Mouse (Mus musculus) heart, embryonic 13.5 days (tissue): ENCODE measurements at regions not wholly inside any gene's neighbourhood (a gene's known extent, or its start where the extent isn't known, plus 50 kb on each side); places are given as distances from the start of the nearest gene placed in this dataset.

Experiments used
- ATAC-seq: fragments of 200-750 bp; cut with Nextera tagmentation; 2 replicates; pipeline ENCODE4 v1.8.0; 2017; ENCODE audit warnings: moderate TSS enrichment; ENCODE audit not compliant: insufficient number of reproducible peaks, low FRiP score, low TSS enrichment; ENCODE audit errors: extremely low read depth
- H3K27ac ChIP-seq: fragments of 300-500 bp; sonication (generic); replicated peaks from 2 replicates; pipeline ENCODE4 v1.5.1; 2015; ENCODE audit warnings: moderate library complexity, mild to moderate bottlenecking, inconsistent platforms
- H3K27me3 ChIP-seq: fragments of 300-500 bp; sonication (generic); replicated peaks from 2 replicates; pipeline ENCODE4 v1.6.1; 2015; ENCODE audit warnings: mild to moderate bottlenecking, inconsistent platforms
- H3K36me3 ChIP-seq: fragments of 300-500 bp; sonication (generic); 2 replicates; pipeline ENCODE4 v1.6.1; 2015; ENCODE audit warnings: mild to moderate bottlenecking, inconsistent platforms
- H3K4me1 ChIP-seq: fragments of 300-500 bp; sonication (generic); 2 replicates; pipeline ENCODE4 v1.6.1; 2015; ENCODE audit warnings: inconsistent platforms
- H3K4me2 ChIP-seq: fragments of 300-500 bp; sonication (generic); 2 replicates; pipeline ENCODE4 v1.6.1; 2015; ENCODE audit warnings: inconsistent platforms, mild to moderate bottlenecking, moderate library complexity
- H3K4me3 ChIP-seq: fragments of 300-500 bp; sonication (generic); 2 replicates; pipeline ENCODE4 v1.5.1; 2015; ENCODE audit warnings: moderate library complexity, mild to moderate bottlenecking, inconsistent platforms
- H3K9ac ChIP-seq: fragments of 300-500 bp; sonication (generic); 2 replicates; pipeline ENCODE4 v1.6.1; 2015; ENCODE audit warnings: inconsistent platforms, mild to moderate bottlenecking, moderate library complexity
- H3K9me3 ChIP-seq: fragments of 300-500 bp; sonication (generic); 2 replicates; pipeline ENCODE4 v1.6.1; 2016; ENCODE audit warnings: inconsistent platforms
- WGBS: fragments of 180-500 bp; shearing (Covaris S2); methylation state at CpG from one replicate; pipeline ENCODE4 v1.1.7; 2015; ENCODE audit warnings: mixed read lengths; 5-methylcytosine and 5-hydroxymethylcytosine counted together

DNA sequence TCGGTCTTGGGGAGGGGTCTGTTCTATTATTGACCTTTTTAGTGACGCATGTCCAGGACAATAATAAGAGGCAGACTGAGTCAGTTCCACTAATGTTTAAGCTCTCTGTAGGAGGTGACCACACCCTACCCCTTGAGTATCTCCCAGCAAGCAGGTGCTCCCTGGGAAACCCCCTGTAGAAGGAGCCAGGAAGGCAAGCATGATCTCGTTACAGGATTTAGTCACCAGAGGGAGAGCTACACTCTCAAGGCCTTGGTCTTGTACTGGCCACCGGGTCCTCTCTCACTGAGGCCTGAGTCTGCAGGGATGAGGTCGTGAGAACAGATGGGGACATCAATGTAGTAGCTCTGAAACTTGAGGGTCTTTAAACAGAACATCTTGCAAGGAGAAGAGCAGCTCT is 55.3 kb upstream of the Ccnd2 start:
- Histone ChIP-seq H3K9ac (no peak overlapping the region), H3K36me3 (no peaks in the 10 kb centered on the region), H3K4me2 (no peak overlapping the region), H3K27ac (no peak overlapping the region), H3K9me3 (no peaks in the 10 kb centered on the region), H3K4me3 (no peak overlapping the region), H3K27me3 (no peaks in the 10 kb centered on the region), H3K4me1 (no peaks in the 10 kb centered on the region)
- no peak for ATAC-seq
- 70% methylated on average over 5 of the region's 5 CpGs for WGBS

DNA sequence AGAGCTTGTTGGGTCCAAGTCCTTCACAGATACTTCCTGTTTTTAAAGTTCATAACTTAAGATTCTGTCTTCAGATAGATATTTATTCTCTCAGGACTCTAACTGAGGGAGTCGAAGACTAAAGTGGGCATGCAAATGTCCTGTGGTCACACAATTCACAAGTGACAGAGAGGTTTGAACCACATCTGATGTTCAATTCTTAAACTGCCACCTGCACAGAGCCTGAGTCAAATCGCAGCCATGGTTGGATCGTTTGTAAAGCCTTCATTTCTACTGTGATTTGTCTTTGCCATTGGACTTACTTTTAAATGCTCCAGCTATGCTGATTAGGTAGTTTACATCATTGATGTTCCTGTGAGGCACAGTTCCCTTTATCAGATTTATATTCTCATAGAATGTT is 61.4 kb upstream of the Ccnd2 start:
- H3K4me2 ChIP-seq: no peak overlapping the region
- no peak for ATAC-seq
- H3K4me3 ChIP-seq: no peak overlapping the region
- peaks cover 11% of the 10 kb centered on the region; the same call in 1 of the 2 replicates for H3K27me3 ChIP-seq
- no peak overlapping the region for H3K9ac ChIP-seq
- H3K9me3 ChIP-seq: no peaks in the 10 kb centered on the region
- H3K27ac ChIP-seq: no peak overlapping the region
- no peaks in the 10 kb centered on the region for H3K36me3 ChIP-seq
- 79% methylated on average over 3 of the region's 3 CpGs for WGBS
- 0 out of 2 replicates have a peak, but pooled peaks cover 5% of the 10 kb centered on the region for H3K4me1 ChIP-seq

- no peak overlapping the region for H3K9ac ChIP-seq
- no peaks in the 10 kb centered on the region for H3K9me3 ChIP-seq
- no peak for ATAC-seq
- no peaks in the 10 kb centered on the region for H3K36me3 ChIP-seq
- no peak overlapping the region for H3K4me3 ChIP-seq
- no peak overlapping the region for H3K4me2 ChIP-seq
- peaks cover 18% of the 10 kb centered on the region; the same call in 1 of the 2 replicates for H3K27me3 ChIP-seq
- 66% methylated on average over 4 of the region's 4 CpGs for WGBS
- no peak overlapping the region for H3K27ac ChIP-seq
- H3K4me1 ChIP-seq: 0 out of 2 replicates have a peak, but pooled peaks cover 5% of the 10 kb centered on the region
These were observed 63.9 kb upstream of the Ccnd2 start for GRCm38 (mm10) chr6:127215915-127216314.

DNA sequence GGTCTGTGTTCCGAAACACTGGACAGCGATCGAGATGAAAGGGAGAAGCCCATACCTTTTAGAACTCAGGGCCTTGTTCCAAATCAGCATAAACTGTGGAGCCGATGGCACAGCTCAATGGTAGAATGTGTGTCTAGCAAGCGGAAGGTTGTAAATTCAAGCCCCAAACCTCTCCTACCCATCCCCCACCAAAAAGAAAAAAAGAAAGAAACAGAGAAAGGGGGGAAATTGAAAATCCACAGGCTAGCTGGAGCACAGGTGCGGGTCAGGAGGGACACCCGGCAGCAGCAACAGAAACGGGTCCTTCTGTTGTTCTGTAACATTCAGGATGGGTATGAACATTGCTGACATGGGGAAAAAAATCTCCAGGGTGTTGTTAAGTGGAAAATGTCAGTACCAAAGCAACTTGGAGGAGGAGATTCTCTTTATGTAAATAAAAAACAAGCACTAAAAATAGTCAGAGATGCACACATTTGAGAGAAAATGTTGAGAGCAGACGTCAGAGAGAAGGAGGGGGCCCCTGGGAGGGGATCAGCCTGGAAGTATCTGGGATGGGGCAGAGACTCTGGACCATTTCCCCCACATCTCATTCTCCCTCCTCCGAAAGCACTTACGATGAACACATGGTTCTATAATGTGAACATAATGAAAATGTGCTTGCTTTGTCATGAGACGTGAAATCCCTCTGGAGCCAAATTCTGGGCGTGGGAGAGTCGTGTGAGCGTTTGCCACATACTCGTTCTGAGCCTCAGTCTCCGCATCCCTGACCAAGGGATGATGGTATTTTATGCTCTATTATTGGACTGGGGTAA is 66.8 kb upstream of the Ccnd2 start:
- ATAC-seq: no peak
- H3K4me2 ChIP-seq: no peak overlapping the region
- no peaks in the 10 kb centered on the region for H3K36me3 ChIP-seq
- 74% methylated on average over 17 of the region's 17 CpGs for WGBS
- H3K9me3 ChIP-seq: no peaks in the 10 kb centered on the region
- H3K4me3 ChIP-seq: no peak overlapping the region
- no peak overlapping the region for H3K27ac ChIP-seq
- 0 out of 2 replicates have a peak, but pooled peaks cover 5% of the 10 kb centered on the region for H3K4me1 ChIP-seq
- H3K9ac ChIP-seq: no peak overlapping the region
- H3K27me3 ChIP-seq: peaks cover 18% of the 10 kb centered on the region; the same call in 1 of the 2 replicates

- H3K4me1 ChIP-seq: 0 out of 2 replicates have a peak, but pooled peaks cover 5% of the 10 kb centered on the region
- 79% methylated on average over 7 of the region's 7 CpGs for WGBS
- no peaks in the 10 kb centered on the region for H3K9me3 ChIP-seq
- no peak overlapping the region for H3K9ac ChIP-seq
- no peaks in the 10 kb centered on the region for H3K36me3 ChIP-seq
- H3K4me3 ChIP-seq: no peak overlapping the region
- no peak overlapping the region for H3K27ac ChIP-seq
- H3K27me3 ChIP-seq: peaks cover 18% of the 10 kb centered on the region; the same call in 1 of the 2 replicates
- no peak for ATAC-seq
- H3K4me2 ChIP-seq: no peak overlapping the region
These were observed 67.4 kb upstream of the Ccnd2 start for GRCm38 (mm10) chr6:127219446-127219802.

DNA sequence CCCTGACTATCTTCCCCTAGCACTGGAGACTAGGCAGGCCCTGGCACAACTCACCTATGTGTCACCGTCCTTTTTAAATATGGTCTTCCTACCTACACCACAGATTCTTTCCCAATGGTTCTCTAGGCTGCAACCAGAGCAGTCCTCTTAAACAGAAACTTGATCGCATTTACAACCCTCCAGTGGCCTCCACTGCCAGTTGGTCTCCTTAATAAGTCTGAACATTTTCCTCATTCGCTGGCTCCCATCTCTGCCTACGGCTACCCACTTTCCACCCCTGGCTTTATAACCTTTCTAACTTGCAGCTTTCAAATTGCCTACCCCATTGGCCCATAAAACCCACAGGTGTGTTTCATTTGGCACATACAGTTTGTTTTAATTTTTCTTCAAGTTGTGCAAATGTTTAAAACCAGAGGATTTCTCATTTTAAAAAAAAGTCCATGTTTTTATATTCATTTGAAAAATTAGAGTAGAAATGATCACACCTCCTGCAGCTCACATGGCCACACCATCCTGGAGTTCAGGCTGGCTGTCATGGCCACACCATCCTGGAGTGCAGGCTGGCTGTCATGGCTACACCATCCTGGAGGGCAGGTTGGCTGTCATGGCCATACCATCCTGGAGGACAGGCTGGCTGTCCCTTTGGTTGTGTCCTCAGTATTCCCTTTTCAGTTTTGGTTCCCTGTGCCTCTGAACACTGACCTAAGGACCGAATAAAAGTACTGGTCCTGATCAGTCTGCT is 74.4 kb upstream of the Ccnd2 start:
- ATAC-seq: no peak
- Histone ChIP-seq H3K4me3 (no peak overlapping the region), H3K4me2 (no peak overlapping the region), H3K27ac (no peak overlapping the region), H3K27me3 (no peaks in the 10 kb centered on the region), H3K4me1 (no peaks in the 10 kb centered on the region), H3K9me3 (no peaks in the 10 kb centered on the region), H3K36me3 (no peaks in the 10 kb centered on the region), H3K9ac (no peak overlapping the region)
- 81% methylated on average over 5 of the region's 5 CpGs for WGBS

GRCm38 (mm10) chr6:127236510-127237109 is 84.6 kb upstream of the Ccnd2 start:
- Histone ChIP-seq H3K27me3 (peaks cover 11% of the 10 kb centered on the region; the same call in 1 of the 2 replicates), H3K4me1 (no peaks in the 10 kb centered on the region), H3K36me3 (no peaks in the 10 kb centered on the region), H3K9me3 (no peaks in the 10 kb centered on the region), H3K27ac (no peak overlapping the region), H3K4me3 (no peak overlapping the region), H3K4me2 (no peak overlapping the region), H3K9ac (no peak overlapping the region)
- ATAC-seq: no peak
- WGBS: 79% methylated on average over 4 of the region's 4 CpGs

- 77% methylated on average over 12 of the region's 12 CpGs for WGBS
- Histone ChIP-seq H3K27me3 (peaks cover 14% of the 10 kb centered on the region; the same call in 1 of the 2 replicates), H3K4me3 (no peak overlapping the region), H3K4me1 (no peaks in the 10 kb centered on the region), H3K36me3 (no peaks in the 10 kb centered on the region), H3K27ac (no peak overlapping the region), H3K4me2 (no peak overlapping the region), H3K9ac (no peak overlapping the region), H3K9me3 (no peaks in the 10 kb centered on the region)
- no peak for ATAC-seq
These were observed 85.2 kb upstream of the Ccnd2 start for GRCm38 (mm10) chr6:127237168-127237567.

GRCm38 (mm10) chr6:127239529-127240471 is 87.8 kb upstream of the Ccnd2 start:
- Histone ChIP-seq H3K36me3 (no peaks in the 10 kb centered on the region), H3K9me3 (no peaks in the 10 kb centered on the region), H3K4me2 (no peak overlapping the region), H3K9ac (no peak overlapping the region), H3K27me3 (peaks cover 20% of the 10 kb centered on the region), H3K4me1 (no peaks in the 10 kb centered on the region), H3K27ac (no peak overlapping the region), H3K4me3 (no peak overlapping the region)
- no peak for ATAC-seq
- WGBS: 66% methylated on average over 12 of the region's 12 CpGs

DNA sequence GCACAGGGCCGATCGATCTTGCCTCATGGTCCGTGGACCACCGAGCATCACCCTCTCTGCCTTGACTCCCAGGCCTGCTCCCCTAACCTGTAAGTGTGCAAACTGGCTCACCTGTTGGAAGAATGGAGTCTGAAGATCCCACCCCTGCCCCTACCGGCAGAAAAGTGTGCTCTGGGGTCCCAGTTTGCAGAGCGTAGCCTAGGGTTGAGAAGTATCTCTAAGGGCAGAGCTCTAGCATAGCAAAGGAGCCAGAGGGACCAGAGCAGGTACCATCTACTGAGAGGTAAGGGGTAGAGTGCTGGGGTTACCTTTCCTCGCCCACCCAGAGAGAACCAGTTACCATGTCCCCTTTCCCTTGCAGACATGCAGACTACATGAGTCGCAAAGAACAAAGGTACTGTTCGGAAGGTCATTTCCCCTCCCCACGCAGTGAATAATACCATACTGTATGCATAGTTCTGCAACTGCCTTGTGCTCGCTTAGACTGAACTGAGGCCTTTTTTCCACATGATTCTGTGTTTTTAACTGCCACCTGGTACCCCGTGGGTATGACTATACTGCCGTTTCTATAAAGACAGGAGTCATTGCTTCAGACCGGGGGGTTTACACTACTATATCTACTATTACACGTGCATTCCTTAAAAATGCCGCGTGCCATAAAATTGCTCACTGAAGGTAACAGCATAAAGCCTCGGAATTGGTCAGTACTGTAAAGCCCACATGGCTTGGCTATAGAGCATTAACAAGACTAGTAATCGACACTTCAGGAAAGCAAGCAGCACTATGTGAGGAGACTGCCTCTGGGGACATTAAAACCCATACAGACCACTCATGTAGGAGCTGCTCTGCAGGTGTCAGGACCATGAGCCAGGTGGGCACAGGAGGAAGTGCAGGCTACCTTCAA is 88.7 kb upstream of the Ccnd2 start:
- no peaks in the 10 kb centered on the region for H3K9me3 ChIP-seq
- no peaks in the 10 kb centered on the region for H3K4me1 ChIP-seq
- H3K9ac ChIP-seq: no peak overlapping the region
- WGBS: 82% methylated on average over 19 of the region's 19 CpGs
- no peak overlapping the region for H3K4me2 ChIP-seq
- no peak for ATAC-seq
- no peaks in the 10 kb centered on the region for H3K36me3 ChIP-seq
- peaks cover 20% of the 10 kb centered on the region for H3K27me3 ChIP-seq
- no peak overlapping the region for H3K4me3 ChIP-seq
- no peak overlapping the region for H3K27ac ChIP-seq
